Mouse (Mus musculus): Measurements from ENCODE around the gene Aida. TPM values are rescaled to one million over a fixed set of nuclear protein-coding genes. Genes with fewer than 3 reads are reported as not detected.

Aida gene
- total RNA-seq, 2 experiments from 2014 or later = 32.6 to 38.6 TPM

Other genes with a start within 250 kb of the Aida start
- gene Disp1, start 75.1 kb upstream of the Aida start, total RNA-seq (2021) = 10 to 100 TPM in 1 of 2 experiments, 1 to 10 TPM in 1; 8.9 to 13.8 TPM
- gene Brox, start 679 bp downstream of the Aida start, total RNA-seq (2021) = 10 to 100 TPM; 27.0 to 31.5 TPM
- 100 to 1,000 TPM; 105 to 133 TPM for gene Mia3, start 73.0 kb downstream of the Aida start, total RNA-seq (2021)
- gene Taf1a, start 92.4 kb downstream of the Aida start, total RNA-seq (2021) = 1 to 10 TPM; 4.4 to 7.1 TPM
- gene Hhipl2, start 121.6 kb downstream of the Aida start, total RNA-seq (2021) = under 1 TPM in 1 of 2 experiments, not detected in 1; 0.14 TPM